Mouse (Mus musculus): ENCODE measurements around the gene Khdc4.

Khdc4 gene

DNA sequence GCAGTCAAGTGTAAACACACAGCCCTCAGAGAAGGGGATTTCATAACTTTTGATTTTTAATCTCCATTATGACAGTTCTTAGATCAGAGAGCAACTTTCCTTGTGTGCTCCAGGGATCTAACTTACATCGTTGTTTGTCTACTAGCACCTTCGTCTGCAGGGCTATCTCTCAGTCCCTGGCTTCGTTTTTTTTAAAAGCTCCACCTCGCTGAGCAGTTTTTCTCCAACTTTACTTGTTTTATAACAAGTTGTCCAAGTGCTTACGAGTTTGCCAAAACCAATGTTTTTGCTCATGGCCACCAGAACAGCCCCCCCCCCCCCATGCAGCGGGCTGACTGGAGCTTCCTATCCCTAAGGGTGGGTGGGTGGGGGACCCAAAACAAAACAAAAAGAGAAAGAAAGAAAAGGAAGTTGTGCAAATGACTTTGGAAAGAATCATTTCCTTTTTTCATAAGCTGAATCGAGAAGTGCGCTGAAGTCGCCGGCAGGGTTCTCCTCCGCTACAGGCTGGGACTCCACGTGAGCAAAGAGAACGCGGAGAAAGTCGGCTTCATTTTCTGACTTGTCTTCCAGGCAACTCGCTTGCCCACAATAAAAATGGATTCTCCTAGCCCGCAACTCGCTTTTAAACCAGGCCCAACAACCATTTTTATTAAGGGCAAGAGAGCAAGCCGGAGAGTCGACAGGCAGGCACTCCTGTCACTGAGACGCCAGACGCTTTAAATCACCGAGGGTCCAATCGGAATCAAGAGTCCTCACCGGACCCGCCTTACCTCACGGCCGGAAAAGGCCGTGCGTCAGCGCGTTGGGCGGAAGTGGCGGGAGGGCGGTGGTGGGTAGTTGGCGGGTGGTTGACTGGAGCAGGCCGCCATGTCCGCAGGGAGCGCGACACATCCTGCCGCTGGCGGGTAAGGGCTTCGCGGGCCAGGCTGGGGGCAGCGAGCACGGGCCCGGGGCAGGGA lies at the start of gene Khdc4:
Gene Khdc4, plus strand, starts transcription at position 824 of the 962 bp plus-strand sequence.
- peak; percentile 98 for DNase-seq (ENCODE audit: low spot score)

DNA sequence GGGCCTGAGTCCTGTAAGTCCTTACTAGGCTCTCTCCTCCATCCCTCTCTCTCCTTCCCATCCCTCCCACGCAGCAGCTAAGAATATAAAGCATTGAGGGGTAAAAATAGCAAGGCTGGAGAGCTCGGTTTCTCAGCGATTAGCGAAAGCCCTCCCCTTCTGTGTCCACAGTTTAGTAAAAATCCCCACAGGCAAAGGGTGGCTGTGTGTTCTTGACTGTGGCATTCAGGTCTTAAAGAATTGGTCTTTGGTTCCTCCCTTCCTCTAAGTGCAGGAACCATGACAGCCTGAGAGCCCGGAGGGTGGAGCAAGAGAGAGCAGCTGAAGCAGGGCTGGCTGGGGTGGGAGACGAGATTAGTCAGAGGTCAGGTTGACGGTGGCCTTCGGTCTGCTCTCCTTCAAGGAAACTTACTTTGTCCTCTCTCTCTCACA lies 49.0 kb upstream of the Khdc4 start:
- DNase-seq (ENCODE audit: low spot score), result no peak

DNA sequence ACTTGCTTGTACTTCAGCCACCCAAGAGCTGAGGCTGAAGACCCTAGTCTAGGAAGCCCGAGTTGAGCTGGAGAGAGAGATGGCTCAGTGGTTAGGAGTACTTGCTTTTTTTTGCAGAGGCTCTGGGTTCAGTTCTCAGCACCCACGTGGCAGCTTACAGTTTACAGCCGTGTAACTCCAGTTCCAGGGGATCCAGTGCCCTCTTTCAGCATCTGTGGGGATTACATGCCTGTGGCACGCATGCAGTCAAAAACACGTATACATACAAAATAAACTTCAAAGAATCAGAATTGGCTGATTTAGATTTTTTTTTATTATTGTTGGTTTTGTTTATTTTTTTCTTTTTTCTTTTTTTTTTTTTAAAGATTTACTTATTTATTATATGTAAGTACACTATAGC lies 48.5 kb upstream of the Khdc4 start:
- no peak for DNase-seq (ENCODE audit: low spot score)

DNA sequence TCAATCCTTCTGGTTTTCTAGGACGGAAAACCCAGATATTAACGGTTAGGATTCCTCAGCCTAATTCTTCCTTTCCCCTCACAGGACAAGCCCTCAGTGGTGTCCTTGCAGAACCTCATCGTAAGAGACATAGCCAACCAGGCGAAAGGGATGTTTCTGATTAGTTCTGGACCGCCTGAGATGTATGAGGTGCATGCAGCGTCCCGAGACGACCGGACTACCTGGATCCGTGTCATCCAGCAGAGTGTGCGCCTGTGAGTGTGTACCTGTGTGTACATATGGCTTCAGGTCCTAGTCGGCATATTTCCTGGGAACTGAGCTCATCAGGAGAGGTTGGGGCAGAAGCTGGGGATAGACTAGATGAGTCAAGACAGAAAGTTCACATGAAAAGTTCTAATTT lies 46.4 kb upstream of the Khdc4 start:
- no peak for DNase-seq (ENCODE audit: low spot score)

- DNase-seq (ENCODE audit: low spot score), result peak; percentile 84
Observed at GRCm38 (mm10) chr3:88640676-88641075, 44.9 kb upstream of the Khdc4 start.

GRCm38 (mm10) chr3:88643078-88643477 lies 42.5 kb upstream of the Khdc4 start:
- DNase-seq (ENCODE audit: low spot score), result no peak

GRCm38 (mm10) chr3:88645937-88646336 lies 39.7 kb upstream of the Khdc4 start:
- no peak for DNase-seq (ENCODE audit: low spot score)

- no peak for DNase-seq (ENCODE audit: low spot score)
Observed at GRCm38 (mm10) chr3:88646426-88646995, 39.1 kb upstream of the Khdc4 start.

DNA sequence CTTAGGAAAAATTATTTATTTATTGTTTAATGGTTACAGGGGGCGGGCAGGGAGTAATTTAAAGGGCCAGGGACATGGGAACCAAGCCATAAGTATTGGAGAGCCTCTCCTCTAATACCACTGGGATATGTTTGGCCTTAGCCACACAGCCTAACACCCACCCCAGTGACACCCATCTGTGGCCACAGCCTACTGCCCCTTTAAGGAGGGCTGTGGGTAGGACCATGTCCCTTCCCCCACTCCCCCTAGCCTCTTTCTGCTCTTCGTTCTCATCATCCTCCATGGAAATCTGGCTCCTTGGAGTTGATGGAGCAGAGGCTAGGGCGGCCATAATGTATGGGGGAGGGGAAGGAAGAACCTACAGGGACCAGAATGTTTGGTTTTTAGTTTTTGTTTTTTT lies 38.5 kb upstream of the Khdc4 start:
- DNase-seq (ENCODE audit: low spot score), result no peak

DNA sequence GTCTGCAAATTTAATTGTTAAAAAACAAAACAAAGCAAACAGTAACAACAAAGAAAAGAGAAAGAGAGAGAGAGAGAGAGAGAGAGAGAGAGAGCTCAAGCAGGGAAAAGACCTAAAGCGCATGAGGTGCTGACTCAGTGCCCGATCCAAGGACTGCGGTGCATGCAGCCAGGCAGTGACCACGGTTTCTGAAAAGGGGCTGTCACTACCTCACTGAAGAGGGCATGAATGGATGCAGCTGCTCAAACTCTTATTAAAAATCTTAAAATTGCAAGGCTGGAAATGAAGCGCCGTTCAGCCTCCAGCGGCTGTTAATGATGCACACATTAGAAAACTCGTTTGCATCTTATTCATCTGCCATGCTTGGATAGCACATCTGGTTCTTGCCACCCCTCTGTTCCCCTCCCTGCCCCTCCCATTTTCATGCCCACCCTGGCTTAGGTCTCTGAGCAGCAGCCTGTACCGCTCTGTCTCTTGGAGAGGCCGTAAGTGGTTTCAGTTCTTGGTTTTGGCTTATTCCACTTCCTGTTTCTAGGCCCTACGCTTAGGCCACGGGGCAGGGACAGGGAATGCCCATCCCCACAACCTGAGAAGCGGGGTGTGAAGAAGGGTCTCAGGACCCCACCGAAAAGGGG lies 37.7 kb upstream of the Khdc4 start:
- no peak for DNase-seq (ENCODE audit: low spot score)

DNA sequence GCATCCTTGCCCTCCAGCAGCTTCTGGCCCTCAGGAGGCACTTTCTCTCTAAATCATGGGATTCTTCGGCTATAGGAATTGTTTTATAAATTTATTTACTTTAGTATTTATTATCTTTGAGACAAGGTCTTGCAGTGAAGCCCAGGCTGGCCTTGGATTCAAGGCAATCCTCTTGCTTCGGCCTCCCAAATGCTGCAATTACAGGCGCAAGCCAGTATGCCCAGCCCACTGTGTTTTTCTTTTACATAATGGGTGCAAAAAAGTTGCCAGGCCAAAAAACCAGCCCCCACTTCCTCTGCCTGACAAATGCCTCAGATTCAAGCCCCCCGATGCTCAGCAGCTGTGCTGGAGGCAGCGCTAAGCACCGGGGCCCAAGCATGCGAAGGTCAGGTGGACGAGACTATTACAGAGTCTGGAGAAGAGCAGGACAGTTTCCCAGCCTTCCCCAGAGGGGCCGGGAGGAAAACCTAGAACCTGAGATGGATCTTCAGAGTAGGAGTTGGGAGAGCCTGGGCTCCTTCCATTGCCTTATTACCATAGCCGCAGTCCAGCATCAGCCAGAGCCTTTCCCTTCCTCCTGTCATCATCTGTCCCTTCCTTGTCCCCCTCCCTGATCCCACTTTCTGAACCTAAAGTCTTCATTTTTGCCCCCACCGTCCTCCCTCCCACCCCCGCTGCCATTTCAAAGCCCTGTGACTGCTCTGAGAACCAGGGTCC lies 37.0 kb upstream of the Khdc4 start:
- no peak for DNase-seq (ENCODE audit: low spot score)

- no peak for DNase-seq (ENCODE audit: low spot score)
Observed at GRCm38 (mm10) chr3:88649186-88649585, 36.4 kb upstream of the Khdc4 start.

- no peak for DNase-seq (ENCODE audit: low spot score)
Observed at GRCm38 (mm10) chr3:88649967-88650366, 35.6 kb upstream of the Khdc4 start.

DNA sequence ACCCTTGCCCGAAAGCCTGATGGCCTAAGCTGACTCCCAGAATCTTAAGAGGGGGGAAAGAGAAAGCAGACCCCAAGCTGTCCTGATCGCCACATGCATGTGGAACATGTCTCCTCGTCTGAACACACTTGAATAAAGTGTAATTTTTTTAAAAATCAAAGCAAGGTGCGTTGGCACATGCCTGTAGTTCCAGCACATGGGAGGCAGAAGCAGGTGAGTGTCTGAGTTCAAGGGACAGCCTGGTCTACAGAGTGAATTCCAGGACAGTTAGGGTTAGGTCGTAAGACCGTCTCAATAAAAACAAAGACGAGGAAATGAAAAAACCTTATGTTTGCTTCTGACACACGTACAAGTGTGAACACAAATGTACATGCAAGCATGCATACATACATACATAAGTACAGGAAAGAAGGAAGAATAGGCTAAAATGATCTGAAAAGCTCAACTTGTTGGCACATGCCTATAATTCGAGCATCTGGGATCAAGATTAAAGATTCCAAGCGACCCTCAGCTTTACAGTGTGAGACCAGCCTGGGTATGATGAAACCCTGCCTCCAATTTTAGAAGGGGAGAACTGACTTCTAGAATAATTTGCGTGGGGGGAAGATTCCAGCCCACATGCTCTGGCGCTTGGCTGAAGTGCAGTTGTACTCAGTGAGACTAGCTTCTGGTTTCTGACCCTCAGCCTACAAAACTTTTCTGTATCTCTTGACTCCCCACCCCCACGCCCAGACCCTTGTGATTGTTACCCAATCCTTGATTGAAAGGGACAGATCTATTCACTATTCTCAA lies 34.7 kb upstream of the Khdc4 start:
- no peak for DNase-seq (ENCODE audit: low spot score)

DNA sequence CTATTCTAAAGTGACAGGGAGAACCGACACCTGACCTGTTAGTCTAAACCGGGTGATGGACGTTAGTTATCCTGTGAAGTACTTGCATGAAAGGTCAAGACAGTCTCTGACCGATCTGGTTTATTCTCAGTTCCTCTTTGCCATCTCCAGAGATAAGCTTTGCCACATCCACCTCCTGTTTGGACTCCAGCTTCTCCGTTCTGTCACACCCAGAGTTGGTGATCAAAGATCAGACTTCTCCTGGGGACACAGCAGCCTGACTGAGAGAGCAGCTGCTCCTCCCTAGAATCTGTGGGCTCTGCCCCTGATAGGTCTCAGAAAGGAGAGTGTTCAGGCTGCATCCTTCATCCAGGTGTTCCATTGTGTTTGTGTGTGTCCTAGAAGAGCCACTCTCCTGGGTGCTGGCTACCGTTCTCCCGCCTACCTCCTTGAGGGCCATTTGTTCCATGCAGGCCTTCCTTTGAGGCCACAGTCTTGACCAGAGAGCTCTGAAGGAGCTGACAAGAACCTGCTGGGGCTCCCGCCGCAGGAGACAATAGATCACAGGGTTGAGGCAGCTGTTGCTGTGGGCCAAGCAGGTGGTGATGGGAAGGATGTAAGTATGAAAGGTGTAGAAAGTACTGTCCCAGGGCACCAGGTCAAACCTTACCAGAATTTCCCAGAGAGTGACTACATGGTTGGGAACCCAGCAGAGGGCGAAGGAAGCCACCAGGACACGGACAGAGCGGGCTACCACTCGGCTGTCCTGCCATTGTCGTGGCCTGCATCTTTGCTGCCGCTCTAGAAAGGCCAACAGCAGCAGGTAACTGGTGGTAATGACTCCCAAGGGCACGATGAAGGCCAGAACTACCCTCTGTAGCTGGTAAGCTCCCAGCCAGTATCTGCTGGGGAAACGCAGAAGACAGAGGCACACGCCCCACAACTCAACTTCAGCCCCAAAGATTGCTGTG lies 33.7 kb upstream of the Khdc4 start:
- no peak for DNase-seq (ENCODE audit: low spot score)

GRCm38 (mm10) chr3:88652846-88653515 lies 32.6 kb upstream of the Khdc4 start, which contains the start of gene Rxfp4:
TSS of gene Rxfp4 (minus strand) at chr3:88653142.
- DNase-seq (ENCODE audit: low spot score), result no peak

GRCm38 (mm10) chr3:88653516-88654370 lies 31.9 kb upstream of the Khdc4 start:
- no peak for DNase-seq (ENCODE audit: low spot score)

- no peak for DNase-seq (ENCODE audit: low spot score)
Observed at GRCm38 (mm10) chr3:88654621-88655020, 31.0 kb upstream of the Khdc4 start.

DNA sequence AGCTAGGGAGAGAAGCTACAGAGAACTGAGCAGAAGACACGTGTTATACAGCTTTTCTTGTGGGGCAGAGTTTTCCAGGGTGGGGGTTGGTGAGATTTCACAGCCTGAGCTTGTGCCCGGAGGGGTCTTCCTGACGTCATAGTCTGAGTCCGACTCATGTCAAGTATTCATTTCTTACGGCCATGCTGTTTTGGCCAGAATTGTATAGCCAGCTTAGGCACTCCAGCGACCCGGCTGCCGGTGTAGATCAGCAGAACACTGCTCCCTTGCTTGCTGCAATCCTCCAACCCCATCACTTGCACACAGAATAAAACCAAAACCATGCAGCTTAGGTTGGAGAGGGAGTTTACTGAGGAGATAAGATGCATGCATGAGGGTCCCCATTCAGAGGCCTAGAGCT lies 30.0 kb upstream of the Khdc4 start:
- no peak for DNase-seq (ENCODE audit: low spot score)

All from retina, embryonic 14.5 days (tissue).